Mouse (Mus musculus): ENCODE measurements around the gene Wdr59. TPM values are rescaled to one million over a fixed set of nuclear protein-coding genes. Genes with fewer than 3 reads are reported as not detected.

Gene Wdr59
- polyA plus RNA-seq, 1 experiment from 2014 or later: 2.2 TPM

- Histone ChIP-seq H3K4me3 (ENCODE audit: low read depth, low read length) (no peak overlapping the region), H3K27me3 (ENCODE audit: control insufficient read depth, insufficient read depth, low read length) (no peaks in the 10 kb centered on the region), H3K36me3 (ENCODE audit: control insufficient read depth, insufficient read depth, low read length) (peaks cover 8% of the 10 kb centered on the region; the same call in 1 of the 2 replicates), H3K27ac (replicated peaks) (no peak overlapping the region), H3K9me3 (ENCODE audit: control insufficient read depth, low read length) (no peaks in the 10 kb centered on the region), H3K9ac (ENCODE audit: low read length) (no peak overlapping the region), H3K4me2 (replicated peaks; ENCODE audit: low read depth) (no peak overlapping the region), H3K4me1 (replicated peaks; ENCODE audit: control insufficient read depth, insufficient read depth) (no peaks in the 10 kb centered on the region)
- ATAC-seq (ENCODE audit: low FRiP score, low TSS enrichment): no peak
- WGBS: 87% methylated on average over 7 of the region's 7 CpGs
- no peak for DNase-seq (ENCODE audit: low spot score)
- no peak for TF ChIP-seq EP300 (optimal IDR thresholded peaks at IDR 0.05)
- TF ChIP-seq CTCF (IDR thresholded peaks at IDR 0.05; ENCODE audit: low read depth): no peak
Observed at GRCm38 (mm10) chr8:111496326-111496725, 25.6 kb downstream of the Wdr59 start.

- 74% methylated on average over 3 of the region's 3 CpGs for WGBS
- H3K4me3 ChIP-seq (ENCODE audit: low read depth, low read length): no peak overlapping the region
- no peak for DNase-seq (ENCODE audit: low spot score)
- ATAC-seq (ENCODE audit: low FRiP score, low TSS enrichment): no peak
- TF ChIP-seq CTCF (IDR thresholded peaks at IDR 0.05; ENCODE audit: low read depth) (no peak), EP300 (optimal IDR thresholded peaks at IDR 0.05) (no peak)
- no peak overlapping the region for H3K9ac ChIP-seq (ENCODE audit: low read length)
- no peak overlapping the region for H3K4me2 ChIP-seq (replicated peaks; ENCODE audit: low read depth)
- no peaks in the 10 kb centered on the region for H3K27me3 ChIP-seq (ENCODE audit: control insufficient read depth, insufficient read depth, low read length)
- no peaks in the 10 kb centered on the region for H3K4me1 ChIP-seq (replicated peaks; ENCODE audit: control insufficient read depth, insufficient read depth)
- no peaks in the 10 kb centered on the region for H3K9me3 ChIP-seq (ENCODE audit: control insufficient read depth, low read length)
- no peak overlapping the region for H3K27ac ChIP-seq (replicated peaks)
- peaks cover 6% of the 10 kb centered on the region; the same call in 1 of the 2 replicates for H3K36me3 ChIP-seq (ENCODE audit: control insufficient read depth, insufficient read depth, low read length)
Observed at GRCm38 (mm10) chr8:111493176-111493575, 28.7 kb downstream of the Wdr59 start.

- H3K4me1 ChIP-seq (replicated peaks; ENCODE audit: control insufficient read depth, insufficient read depth): no peaks in the 10 kb centered on the region
- no peak overlapping the region for H3K27ac ChIP-seq (replicated peaks)
- DNase-seq (ENCODE audit: low spot score) (no peak), ATAC-seq (ENCODE audit: low FRiP score, low TSS enrichment) (no peak)
- H3K4me3 ChIP-seq (ENCODE audit: low read depth, low read length): no peak overlapping the region
- H3K27me3 ChIP-seq (ENCODE audit: control insufficient read depth, insufficient read depth, low read length): no peaks in the 10 kb centered on the region
- H3K36me3 ChIP-seq (ENCODE audit: control insufficient read depth, insufficient read depth, low read length): peaks cover 6% of the 10 kb centered on the region; the same call in 1 of the 2 replicates
- H3K4me2 ChIP-seq (replicated peaks; ENCODE audit: low read depth): no peak overlapping the region
- no peaks in the 10 kb centered on the region for H3K9me3 ChIP-seq (ENCODE audit: control insufficient read depth, low read length)
- no peak for TF ChIP-seq CTCF (IDR thresholded peaks at IDR 0.05; ENCODE audit: low read depth)
- TF ChIP-seq EP300 (optimal IDR thresholded peaks at IDR 0.05): no peak
- 74% methylated on average over 9 of the region's 9 CpGs for WGBS
- H3K9ac ChIP-seq (ENCODE audit: low read length): no peak overlapping the region
Observed at GRCm38 (mm10) chr8:111492508-111492907, 29.4 kb downstream of the Wdr59 start.

GRCm38 (mm10) chr8:111491191-111491590, 30.7 kb downstream of the Wdr59 start:
- peaks cover 11% of the 10 kb centered on the region for H3K36me3 ChIP-seq (ENCODE audit: control insufficient read depth, insufficient read depth, low read length)
- H3K4me3 ChIP-seq (ENCODE audit: low read depth, low read length): no peak overlapping the region
- TF ChIP-seq CTCF (IDR thresholded peaks at IDR 0.05; ENCODE audit: low read depth): no peak
- no peak for TF ChIP-seq EP300 (optimal IDR thresholded peaks at IDR 0.05)
- H3K9ac ChIP-seq (ENCODE audit: low read length): no peak overlapping the region
- WGBS: 52% methylated on average over 7 of the region's 7 CpGs
- ATAC-seq (ENCODE audit: low FRiP score, low TSS enrichment) (no peak), DNase-seq (ENCODE audit: low spot score) (no peak)
- H3K27ac ChIP-seq (replicated peaks): no peak overlapping the region
- no peaks in the 10 kb centered on the region for H3K9me3 ChIP-seq (ENCODE audit: control insufficient read depth, low read length)
- H3K4me2 ChIP-seq (replicated peaks; ENCODE audit: low read depth): no peak overlapping the region
- H3K4me1 ChIP-seq (replicated peaks; ENCODE audit: control insufficient read depth, insufficient read depth): no peaks in the 10 kb centered on the region
- H3K27me3 ChIP-seq (ENCODE audit: control insufficient read depth, insufficient read depth, low read length): no peaks in the 10 kb centered on the region

GRCm38 (mm10) chr8:111490034-111490591, 31.8 kb downstream of the Wdr59 start:
- Histone ChIP-seq H3K27me3 (ENCODE audit: control insufficient read depth, insufficient read depth, low read length) (no peaks in the 10 kb centered on the region), H3K36me3 (ENCODE audit: control insufficient read depth, insufficient read depth, low read length) (peaks cover 8% of the 10 kb centered on the region), H3K4me2 (replicated peaks; ENCODE audit: low read depth) (no peak overlapping the region), H3K27ac (replicated peaks) (no peak overlapping the region), H3K4me1 (replicated peaks; ENCODE audit: control insufficient read depth, insufficient read depth) (no peaks in the 10 kb centered on the region), H3K9me3 (ENCODE audit: control insufficient read depth, low read length) (no peaks in the 10 kb centered on the region), H3K9ac (ENCODE audit: low read length) (no peak overlapping the region), H3K4me3 (ENCODE audit: low read depth, low read length) (no peak overlapping the region)
- TF ChIP-seq EP300 (optimal IDR thresholded peaks at IDR 0.05): no peak
- TF ChIP-seq CTCF (IDR thresholded peaks at IDR 0.05; ENCODE audit: low read depth): no peak
- ATAC-seq (ENCODE audit: low FRiP score, low TSS enrichment) (no peak), DNase-seq (ENCODE audit: low spot score) (no peak)
- 91% methylated on average over 10 of the region's 10 CpGs for WGBS

- Histone ChIP-seq H3K4me3 (ENCODE audit: low read depth, low read length) (no peak overlapping the region), H3K27ac (replicated peaks) (no peak overlapping the region), H3K9ac (ENCODE audit: low read length) (no peak overlapping the region), H3K9me3 (ENCODE audit: control insufficient read depth, low read length) (no peaks in the 10 kb centered on the region), H3K27me3 (ENCODE audit: control insufficient read depth, insufficient read depth, low read length) (no peaks in the 10 kb centered on the region), H3K4me1 (replicated peaks; ENCODE audit: control insufficient read depth, insufficient read depth) (no peaks in the 10 kb centered on the region), H3K4me2 (replicated peaks; ENCODE audit: low read depth) (no peak overlapping the region), H3K36me3 (ENCODE audit: control insufficient read depth, insufficient read depth, low read length) (peaks cover 24% of the 10 kb centered on the region; the same call in 1 of the 2 replicates)
- TF ChIP-seq EP300 (optimal IDR thresholded peaks at IDR 0.05) (no peak), CTCF (IDR thresholded peaks at IDR 0.05; ENCODE audit: low read depth) (no peak)
- WGBS: 95% methylated on average over 8 of the region's 8 CpGs
- DNase-seq (ENCODE audit: low spot score): no peak
- no peak for ATAC-seq (ENCODE audit: low FRiP score, low TSS enrichment)
Observed at GRCm38 (mm10) chr8:111480691-111481090, 41.2 kb downstream of the Wdr59 start.

Data from stomach, postnatal 0 days (tissue).